Mouse (Mus musculus): ENCODE results near the gene Spg20.

- no peak for TF ChIP-seq CTCF (IDR thresholded peaks at IDR 0.05; ENCODE audit: insufficient read depth, low read length)
- TF ChIP-seq POLR2A (IDR thresholded peaks at IDR 0.05; ENCODE audit: borderline replicate concordance, extremely low read depth, low read depth, low read length) = no peak
Observed at GRCm38 (mm10) chr3:55098990-55099389, 12.9 kb upstream of the Spg20 start.

All from lung, adult 2 months (tissue).